Mouse (Mus musculus): ENCODE measurements around the gene Kat2b.

- TF ChIP-seq HCFC1 (IDR thresholded peaks at IDR 0.05; ENCODE audit: borderline replicate concordance, insufficient read depth, low read length) (no peak), MAFK (IDR thresholded peaks at IDR 0.05; ENCODE audit: insufficient read depth, low read depth, low read length) (no peak), ZNF384 (IDR thresholded peaks at IDR 0.05; ENCODE audit: low read depth, low read length) (no peak)
These were observed 1.5 kb downstream of the Kat2b start for GRCm38 (mm10) chr17:53568118-53568517.
